Mouse (Mus musculus): ENCODE results near the gene Mtif3. TPM values are rescaled to one million over a fixed set of nuclear protein-coding genes. Genes with fewer than 3 reads are reported as not detected.

Mtif3 gene
- total and polyA plus RNA-seq, 3 experiments = 22.7 to 38.2 TPM; not detected in 1

GRCm38 (mm10) chr5:146963937-146964278 is 308 bp upstream of the Mtif3 start:
- H3K36me3 ChIP-seq (ENCODE audit: control insufficient read depth in 1 of 2, insufficient read depth in 2 of 2, low read length in 2 of 2) = peaks cover 0 to 3% of the 10 kb centered on the region in 2 experiments; a peak in 1 of 4 replicates
- 0 out of 2 replicates have a peak, but pooled peaks have one; percentile 36 for TF ChIP-seq TBP (IDR thresholded peaks at IDR 0.05; ENCODE audit: low read depth, low read length)
- TF ChIP-seq USF2 (IDR thresholded peaks at IDR 0.05; ENCODE audit: borderline replicate concordance in 1 of 2, insufficient read depth in 1 of 2, low read depth in 1 of 2, low read length in 2 of 2) = peak in 1 of 2 experiments; percentile 42; a peak in 1 of 4 replicates
- peak; percentile 13; the same call in 1 of the 2 replicates for TF ChIP-seq SMC3 (IDR thresholded peaks at IDR 0.05; ENCODE audit: low read depth, low read length)
- TF ChIP-seq USF1 (IDR thresholded peaks at IDR 0.05; ENCODE audit: low read depth, low read length) = no peak
- TF ChIP-seq MAZ (IDR thresholded peaks at IDR 0.05; ENCODE audit: low read depth, low read length) = 0 out of 2 replicates have a peak, but pooled peaks have one; percentile 15
- peak; percentile 100; the same call in 1 of the 2 replicates for TF ChIP-seq ZNF384 (IDR thresholded peaks at IDR 0.05; ENCODE audit: low read depth, low read length)
- no peak for TF ChIP-seq CHD1 (IDR thresholded peaks at IDR 0.05; ENCODE audit: low read depth, low read length)
- peak; percentile 39; the same call in 1 of the 2 replicates for TF ChIP-seq MYC (IDR thresholded peaks at IDR 0.05; ENCODE audit: low read depth, low read length)
- H3K9me3 ChIP-seq (replicated peaks; ENCODE audit: insufficient read depth, low read length) = no peaks in the 10 kb centered on the region
- H3K4me3 ChIP-seq (ENCODE audit: control insufficient read depth in 1 of 2, insufficient read depth in 1 of 2, low read depth in 2 of 2, low read length in 2 of 2) = peak overlapping the region; percentile 90 to 93
- no peak overlapping the region for H3K27ac ChIP-seq (ENCODE audit: control insufficient read depth, low read depth, low read length)
- H3K79me2 ChIP-seq (ENCODE audit: control insufficient read depth, insufficient read depth, low read length, poor library complexity) = peaks cover 8% of the 10 kb centered on the region
- H3K9ac ChIP-seq (ENCODE audit: control insufficient read depth, low read depth, low read length, poor library complexity, severe bottlenecking) = peak overlapping the region; percentile 50
- peaks cover 0 to 4% of the 10 kb centered on the region in 2 experiments; a peak in 1 of 4 replicates for H3K27me3 ChIP-seq (ENCODE audit: control insufficient read depth in 1 of 2, insufficient read depth in 2 of 2, low read length in 2 of 2)
- H3K4me1 ChIP-seq (ENCODE audit: control insufficient read depth in 1 of 2, insufficient read depth in 2 of 2, low read length in 2 of 2) = peaks cover 0 to 8% of the 10 kb centered on the region in 2 experiments; a peak in 1 of 4 replicates
- DNase-seq (ENCODE audit: low read depth, low spot score) = no peak

GRCm38 (mm10) chr5:146956678-146957077 is 6.9 kb downstream of the Mtif3 start:
- Histone ChIP-seq H3K4me3 (ENCODE audit: control insufficient read depth in 1 of 2, insufficient read depth in 1 of 2, low read depth in 2 of 2, low read length in 2 of 2) (no peak overlapping the region), H3K36me3 (ENCODE audit: control insufficient read depth in 1 of 2, insufficient read depth in 2 of 2, low read length in 2 of 2) (peaks cover 0 to 22% of the 10 kb centered on the region in 2 experiments; a peak in 2 of 4 replicates), H3K27ac (ENCODE audit: control insufficient read depth, low read depth, low read length) (no peak overlapping the region), H3K4me1 (ENCODE audit: control insufficient read depth in 1 of 2, insufficient read depth in 2 of 2, low read length in 2 of 2) (no peaks in the 10 kb centered on the region), H3K9me3 (replicated peaks; ENCODE audit: insufficient read depth, low read length) (no peaks in the 10 kb centered on the region), H3K79me2 (ENCODE audit: control insufficient read depth, insufficient read depth, low read length, poor library complexity) (no peaks in the 10 kb centered on the region; the same call in 1 of the 2 replicates), H3K9ac (ENCODE audit: control insufficient read depth, low read depth, low read length, poor library complexity, severe bottlenecking) (no peak overlapping the region), H3K27me3 (ENCODE audit: control insufficient read depth in 1 of 2, insufficient read depth in 2 of 2, low read length in 2 of 2) (no peaks in the 10 kb centered on the region)
- DNase-seq (ENCODE audit: low read depth, low spot score) = no peak
- TF ChIP-seq POLR2AphosphoS2 (IDR thresholded peaks at IDR 0.05; ENCODE audit: low read length) (0 out of 2 replicates have a peak, but pooled peaks have one; percentile 24), SMC3 (IDR thresholded peaks at IDR 0.05; ENCODE audit: low read depth, low read length) (no peak)

GRCm38 (mm10) chr5:146955651-146956050 is 7.9 kb downstream of the Mtif3 start:
- H3K4me3 ChIP-seq (ENCODE audit: control insufficient read depth in 1 of 2, insufficient read depth in 1 of 2, low read depth in 2 of 2, low read length in 2 of 2) = no peak overlapping the region
- H3K9me3 ChIP-seq (replicated peaks; ENCODE audit: insufficient read depth, low read length) = no peaks in the 10 kb centered on the region
- H3K27me3 ChIP-seq (ENCODE audit: control insufficient read depth in 1 of 2, insufficient read depth in 2 of 2, low read length in 2 of 2) = no peaks in the 10 kb centered on the region
- peaks cover 0 to 25% of the 10 kb centered on the region in 2 experiments; a peak in 2 of 4 replicates for H3K36me3 ChIP-seq (ENCODE audit: control insufficient read depth in 1 of 2, insufficient read depth in 2 of 2, low read length in 2 of 2)
- DNase-seq (ENCODE audit: low read depth, low spot score) = no peak
- no peak overlapping the region for H3K9ac ChIP-seq (ENCODE audit: control insufficient read depth, low read depth, low read length, poor library complexity, severe bottlenecking)
- H3K4me1 ChIP-seq (ENCODE audit: control insufficient read depth in 1 of 2, insufficient read depth in 2 of 2, low read length in 2 of 2) = 0 out of 4 replicates have a peak, but pooled peaks cover 0 to under 1% of the 10 kb centered on the region in 2 experiments
- TF ChIP-seq USF2 (IDR thresholded peaks at IDR 0.05; ENCODE audit: borderline replicate concordance in 1 of 2, insufficient read depth in 1 of 2, low read depth in 1 of 2, low read length in 2 of 2) (no peak), POLR2AphosphoS5 (IDR thresholded peaks at IDR 0.05; ENCODE audit: borderline replicate concordance, low read depth, low read length) (peak; percentile 73; the same call in 1 of the 2 replicates), ZMIZ1 (IDR thresholded peaks at IDR 0.05; ENCODE audit: low read depth, low read length) (peak; percentile 65; the same call in 1 of the 2 replicates)
- H3K79me2 ChIP-seq (ENCODE audit: control insufficient read depth, insufficient read depth, low read length, poor library complexity) = no peaks in the 10 kb centered on the region; the same call in 1 of the 2 replicates
- H3K27ac ChIP-seq (ENCODE audit: control insufficient read depth, low read depth, low read length) = no peak overlapping the region

Data from MEL (cell line).